Mouse (Mus musculus): ENCODE results near the gene 1110004F10Rik.
A peak's percentile ranks its signal among the peaks of the same experiment; 100 is the strongest.

Gene 1110004F10Rik

GRCm38 (mm10) chr7:116039196-116039537 lies at the start of gene 1110004F10Rik:
TSS of gene 1110004F10Rik (plus strand) at chr7:116039397.
- DNase-seq (ENCODE audit: low read depth, low spot score) = no peak
- no peaks in the 10 kb centered on the region; the same call in 1 of the 2 replicates for H3K27me3 ChIP-seq (ENCODE audit: control insufficient read depth, insufficient read depth, low read length, poor library complexity, severe bottlenecking)
- H3K36me3 ChIP-seq (ENCODE audit: control insufficient read depth, insufficient read depth, low read length, poor library complexity, severe bottlenecking) = no peaks in the 10 kb centered on the region

DNA sequence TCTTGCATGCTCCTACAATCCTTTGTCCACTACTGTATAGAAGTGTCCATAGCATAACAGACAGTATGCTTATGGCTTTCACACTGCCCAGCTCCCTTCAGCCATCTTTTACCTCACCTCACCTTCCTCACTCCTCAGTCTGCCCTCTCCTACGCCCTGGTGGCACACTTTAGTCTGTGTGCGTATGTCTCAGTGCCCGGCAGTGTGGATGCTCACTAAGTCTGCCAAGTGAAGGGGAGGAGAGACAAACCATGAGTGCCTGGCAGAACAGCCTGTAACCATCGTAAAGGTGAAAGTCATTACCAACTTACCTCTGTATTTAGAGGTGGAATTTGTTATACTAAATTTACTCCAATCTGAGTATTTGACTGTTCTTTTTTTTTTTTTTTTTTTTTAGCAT lies 36.5 kb upstream of the 1110004F10Rik start:
- H3K36me3 ChIP-seq (ENCODE audit: control insufficient read depth, insufficient read depth, low read length, poor library complexity, severe bottlenecking) = no peaks in the 10 kb centered on the region
- no peak for DNase-seq (ENCODE audit: low read depth, low spot score)

GRCm38 (mm10) chr7:116029991-116030390 lies 9.2 kb upstream of the 1110004F10Rik start:
- H3K27me3 ChIP-seq (ENCODE audit: control insufficient read depth, insufficient read depth, low read length, poor library complexity, severe bottlenecking) = peaks cover 3% of the 10 kb centered on the region
- no peaks in the 10 kb centered on the region for H3K36me3 ChIP-seq (ENCODE audit: control insufficient read depth, insufficient read depth, low read length, poor library complexity, severe bottlenecking)
- DNase-seq (ENCODE audit: low read depth, low spot score) = no peak

More for the DNA sequence above, 36.5 kb upstream of the 1110004F10Rik start:
- H3K27me3 ChIP-seq (ENCODE audit: control insufficient read depth, insufficient read depth, low read length, poor library complexity, severe bottlenecking) = no peaks in the 10 kb centered on the region

GRCm38 (mm10) chr7:116030597-116031387 lies 8.4 kb upstream of the 1110004F10Rik start:
- Histone ChIP-seq H3K27me3 (ENCODE audit: control insufficient read depth, insufficient read depth, low read length, poor library complexity, severe bottlenecking) (peaks cover 3% of the 10 kb centered on the region), H3K36me3 (ENCODE audit: control insufficient read depth, insufficient read depth, low read length, poor library complexity, severe bottlenecking) (no peaks in the 10 kb centered on the region)
- DNase-seq (ENCODE audit: low read depth, low spot score) = no peak

DNA sequence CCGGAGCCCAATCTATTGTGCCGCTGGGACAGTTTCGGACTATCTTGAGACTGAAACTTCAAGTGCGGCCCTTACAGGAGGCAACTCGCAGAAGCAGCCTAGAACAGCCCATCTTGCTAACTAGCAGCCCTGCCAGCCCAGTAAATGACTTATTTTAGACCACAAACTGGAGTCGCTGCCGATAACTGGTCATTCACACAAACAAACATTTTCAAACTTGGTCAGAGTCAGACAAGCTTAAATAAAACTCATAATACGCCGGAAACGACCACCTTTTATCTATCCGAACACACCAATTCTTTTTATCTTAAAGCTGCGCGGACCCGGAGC lies 7.8 kb upstream of the 1110004F10Rik start:
- H3K27me3 ChIP-seq (ENCODE audit: control insufficient read depth, insufficient read depth, low read length, poor library complexity, severe bottlenecking) = peaks cover 3% of the 10 kb centered on the region
- H3K36me3 ChIP-seq (ENCODE audit: control insufficient read depth, insufficient read depth, low read length, poor library complexity, severe bottlenecking) = no peaks in the 10 kb centered on the region
- DNase-seq (ENCODE audit: low read depth, low spot score) = no peak

DNA sequence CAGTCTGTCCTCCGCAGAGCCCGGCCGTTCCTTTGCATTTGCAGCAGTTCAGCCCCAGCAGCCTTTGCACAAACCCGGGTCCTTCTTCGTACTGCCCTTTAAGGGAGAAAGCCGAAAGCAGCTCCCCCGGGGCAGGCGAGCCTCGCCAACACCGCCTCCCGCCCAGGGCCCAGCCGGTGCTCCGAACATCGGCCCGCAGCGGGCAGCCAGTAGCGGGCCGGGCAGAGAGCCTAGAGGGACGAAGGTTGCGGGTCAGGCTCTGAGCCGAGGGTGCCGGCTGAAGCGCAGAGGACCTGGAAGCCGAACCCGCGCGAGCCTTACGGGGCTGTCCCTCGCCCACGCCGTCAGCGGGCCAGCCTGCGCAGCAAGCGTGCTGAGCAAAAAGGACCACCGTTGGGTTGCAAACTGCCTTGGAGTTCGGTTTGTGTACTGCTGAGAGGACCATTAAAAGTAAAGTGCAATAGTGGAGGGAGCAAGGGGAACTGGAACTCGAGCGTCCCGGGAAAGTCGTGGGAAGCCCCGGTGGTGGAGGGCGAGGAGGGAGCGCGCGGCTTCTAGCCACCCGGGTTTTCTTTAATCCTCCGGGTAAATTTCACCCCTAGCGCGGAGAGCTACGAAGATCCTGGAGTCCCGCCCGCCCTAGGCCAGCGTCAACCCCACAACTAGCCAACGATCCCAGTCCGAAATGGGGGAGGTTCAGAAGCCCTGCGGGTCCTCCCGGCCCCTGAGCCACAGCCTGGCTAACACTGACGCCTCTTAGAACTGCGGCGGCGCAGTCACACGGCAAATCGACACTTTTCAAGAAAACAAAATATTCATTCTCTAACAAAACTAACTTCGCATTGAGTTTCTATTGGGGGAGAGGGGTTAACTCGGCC lies 7.2 kb upstream of the 1110004F10Rik start:
- Histone ChIP-seq H3K27me3 (ENCODE audit: control insufficient read depth, insufficient read depth, low read length, poor library complexity, severe bottlenecking) (peaks cover 3% of the 10 kb centered on the region), H3K36me3 (ENCODE audit: control insufficient read depth, insufficient read depth, low read length, poor library complexity, severe bottlenecking) (no peaks in the 10 kb centered on the region)
- peak; percentile 46 for DNase-seq (ENCODE audit: low read depth, low spot score)

GRCm38 (mm10) chr7:116032596-116033307 lies 6.4 kb upstream of the 1110004F10Rik start:
- Histone ChIP-seq H3K36me3 (ENCODE audit: control insufficient read depth, insufficient read depth, low read length, poor library complexity, severe bottlenecking) (no peaks in the 10 kb centered on the region), H3K27me3 (ENCODE audit: control insufficient read depth, insufficient read depth, low read length, poor library complexity, severe bottlenecking) (peaks cover 3% of the 10 kb centered on the region)
- DNase-seq (ENCODE audit: low read depth, low spot score) = peak; percentile 76

DNA sequence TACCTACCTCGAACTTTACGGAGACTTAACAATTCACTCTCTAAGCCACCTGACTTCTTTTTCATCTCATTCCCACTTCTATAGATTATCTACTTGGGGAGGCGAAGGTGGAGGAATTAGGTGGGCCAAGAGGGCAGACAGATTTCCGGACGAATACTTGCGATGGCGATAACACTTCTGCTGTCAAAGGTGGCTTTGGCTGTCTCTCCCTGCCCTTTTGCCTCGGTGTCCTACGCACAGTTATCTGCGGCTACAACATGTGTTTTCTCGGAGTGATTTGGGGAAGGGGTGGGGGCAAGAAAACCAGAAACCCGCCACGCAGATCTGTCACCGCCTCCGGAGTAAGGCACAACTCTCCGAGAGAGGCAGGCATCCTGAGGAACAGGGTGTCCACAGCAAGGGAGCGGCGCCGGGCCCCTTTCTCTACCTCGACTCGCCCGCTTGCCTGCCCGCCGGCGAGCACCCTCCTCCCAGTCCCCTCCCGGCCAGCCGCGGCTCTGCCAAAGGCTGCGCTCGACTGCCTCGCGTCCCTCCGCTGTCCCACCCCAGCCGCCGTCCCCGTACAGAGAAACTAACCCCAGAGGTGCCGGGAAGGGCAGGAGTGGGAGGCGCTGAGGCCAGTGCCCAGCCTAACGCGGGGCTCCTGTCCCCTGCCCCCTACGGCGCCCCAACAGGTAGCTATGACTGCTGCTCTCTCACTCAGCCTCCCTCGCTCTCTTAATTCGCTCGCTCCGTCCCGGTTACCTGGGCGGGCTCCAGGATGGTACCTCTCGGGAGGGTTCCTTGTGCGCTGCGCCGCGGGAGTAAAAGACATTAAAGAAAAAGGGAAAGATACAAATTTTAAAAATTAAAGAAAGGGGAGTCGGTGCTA lies 5.6 kb upstream of the 1110004F10Rik start:
- peaks cover 3% of the 10 kb centered on the region for H3K27me3 ChIP-seq (ENCODE audit: control insufficient read depth, insufficient read depth, low read length, poor library complexity, severe bottlenecking)
- no peaks in the 10 kb centered on the region for H3K36me3 ChIP-seq (ENCODE audit: control insufficient read depth, insufficient read depth, low read length, poor library complexity, severe bottlenecking)
- DNase-seq (ENCODE audit: low read depth, low spot score) = peak; percentile 28

GRCm38 (mm10) chr7:116034282-116034758 lies 4.9 kb upstream of the 1110004F10Rik start:
- H3K27me3 ChIP-seq (ENCODE audit: control insufficient read depth, insufficient read depth, low read length, poor library complexity, severe bottlenecking) = peaks cover 3% of the 10 kb centered on the region
- H3K36me3 ChIP-seq (ENCODE audit: control insufficient read depth, insufficient read depth, low read length, poor library complexity, severe bottlenecking) = no peaks in the 10 kb centered on the region
- DNase-seq (ENCODE audit: low read depth, low spot score) = peak; percentile 37

GRCm38 (mm10) chr7:116035504-116035903 lies 3.7 kb upstream of the 1110004F10Rik start:
- DNase-seq (ENCODE audit: low read depth, low spot score) = no peak
- Histone ChIP-seq H3K27me3 (ENCODE audit: control insufficient read depth, insufficient read depth, low read length, poor library complexity, severe bottlenecking) (peaks cover 3% of the 10 kb centered on the region), H3K36me3 (ENCODE audit: control insufficient read depth, insufficient read depth, low read length, poor library complexity, severe bottlenecking) (no peaks in the 10 kb centered on the region)

DNA sequence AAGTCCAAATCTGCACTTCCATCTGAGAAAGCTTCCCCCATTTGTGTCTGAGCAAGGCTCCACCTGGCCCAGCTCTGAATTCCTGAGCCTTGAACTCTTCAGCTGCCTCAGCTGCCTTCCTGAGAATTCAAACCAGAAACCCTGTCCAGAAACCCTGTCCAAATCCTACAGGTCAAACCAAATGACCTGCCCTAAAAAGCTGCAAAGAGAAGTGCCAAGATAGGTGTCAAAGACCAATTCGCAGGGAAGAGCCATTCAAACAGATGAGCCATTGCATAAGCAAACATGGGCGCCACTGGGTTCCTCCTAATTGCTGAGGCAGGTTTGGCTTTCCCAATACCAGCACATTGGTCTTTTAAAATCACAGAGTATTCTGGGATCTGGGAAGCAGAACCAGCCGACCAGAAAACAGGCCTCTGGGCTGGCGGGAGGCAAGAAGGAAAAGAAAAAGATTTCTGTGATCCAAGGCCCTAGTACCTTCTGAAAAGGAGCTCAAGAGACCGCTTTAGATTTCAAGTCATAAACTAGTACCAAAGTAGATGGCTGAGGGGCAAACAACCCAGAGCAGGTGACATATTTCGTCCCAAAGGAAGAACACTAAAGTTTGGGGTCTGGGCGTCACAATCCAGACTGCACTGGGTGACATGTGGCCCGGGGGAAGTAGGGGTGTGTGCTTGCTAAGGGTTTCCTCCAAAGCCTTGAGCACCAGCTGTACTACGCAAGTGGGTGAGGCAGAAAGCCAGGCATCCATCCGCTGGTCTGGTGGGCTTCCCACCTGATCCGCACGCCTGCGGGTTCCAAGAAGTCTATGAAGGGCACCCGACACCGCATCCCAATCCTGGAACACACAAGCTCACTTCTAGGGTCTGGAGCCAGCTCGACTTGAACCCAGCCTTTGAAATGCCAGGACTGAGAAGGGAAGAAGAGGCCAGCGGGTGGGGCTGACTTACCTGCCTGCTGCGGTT lies 2.3 kb upstream of the 1110004F10Rik start:
- H3K27me3 ChIP-seq (ENCODE audit: control insufficient read depth, insufficient read depth, low read length, poor library complexity, severe bottlenecking) = no peaks in the 10 kb centered on the region; the same call in 1 of the 2 replicates
- no peaks in the 10 kb centered on the region for H3K36me3 ChIP-seq (ENCODE audit: control insufficient read depth, insufficient read depth, low read length, poor library complexity, severe bottlenecking)
- no peak for DNase-seq (ENCODE audit: low read depth, low spot score)

DNA sequence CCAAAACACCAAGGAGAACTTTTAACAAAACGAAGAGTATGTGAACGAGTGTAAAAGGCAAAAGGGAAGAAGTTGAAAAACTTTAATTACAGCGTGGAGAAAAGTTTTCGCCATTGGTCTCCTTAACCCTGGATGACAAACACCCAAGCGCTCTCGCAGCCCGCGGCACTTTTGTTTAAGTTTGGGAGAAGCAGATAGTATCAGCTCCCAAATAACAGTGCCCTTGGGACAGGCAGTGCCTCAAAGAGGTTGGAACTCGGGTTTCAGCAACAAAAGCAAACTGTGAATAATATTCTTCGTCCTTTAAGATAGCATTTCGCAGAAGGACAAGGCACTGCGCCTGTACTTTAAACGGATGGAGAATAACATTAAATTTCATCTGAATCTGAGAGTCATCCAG lies 1.2 kb upstream of the 1110004F10Rik start:
- no peaks in the 10 kb centered on the region for H3K36me3 ChIP-seq (ENCODE audit: control insufficient read depth, insufficient read depth, low read length, poor library complexity, severe bottlenecking)
- no peak for DNase-seq (ENCODE audit: low read depth, low spot score)
- no peaks in the 10 kb centered on the region; the same call in 1 of the 2 replicates for H3K27me3 ChIP-seq (ENCODE audit: control insufficient read depth, insufficient read depth, low read length, poor library complexity, severe bottlenecking)

GRCm38 (mm10) chr7:116038511-116038910 lies 686 bp upstream of the 1110004F10Rik start, which contains the start of gene Sox6:
TSS of gene Sox6 (minus strand) at chr7:116038796.
- no peak for DNase-seq (ENCODE audit: low read depth, low spot score)
- Histone ChIP-seq H3K27me3 (ENCODE audit: control insufficient read depth, insufficient read depth, low read length, poor library complexity, severe bottlenecking) (no peaks in the 10 kb centered on the region; the same call in 1 of the 2 replicates), H3K36me3 (ENCODE audit: control insufficient read depth, insufficient read depth, low read length, poor library complexity, severe bottlenecking) (no peaks in the 10 kb centered on the region)

Data from splenic B cell, adult 2 months (primary cell).